In the genomic region with DNA sequence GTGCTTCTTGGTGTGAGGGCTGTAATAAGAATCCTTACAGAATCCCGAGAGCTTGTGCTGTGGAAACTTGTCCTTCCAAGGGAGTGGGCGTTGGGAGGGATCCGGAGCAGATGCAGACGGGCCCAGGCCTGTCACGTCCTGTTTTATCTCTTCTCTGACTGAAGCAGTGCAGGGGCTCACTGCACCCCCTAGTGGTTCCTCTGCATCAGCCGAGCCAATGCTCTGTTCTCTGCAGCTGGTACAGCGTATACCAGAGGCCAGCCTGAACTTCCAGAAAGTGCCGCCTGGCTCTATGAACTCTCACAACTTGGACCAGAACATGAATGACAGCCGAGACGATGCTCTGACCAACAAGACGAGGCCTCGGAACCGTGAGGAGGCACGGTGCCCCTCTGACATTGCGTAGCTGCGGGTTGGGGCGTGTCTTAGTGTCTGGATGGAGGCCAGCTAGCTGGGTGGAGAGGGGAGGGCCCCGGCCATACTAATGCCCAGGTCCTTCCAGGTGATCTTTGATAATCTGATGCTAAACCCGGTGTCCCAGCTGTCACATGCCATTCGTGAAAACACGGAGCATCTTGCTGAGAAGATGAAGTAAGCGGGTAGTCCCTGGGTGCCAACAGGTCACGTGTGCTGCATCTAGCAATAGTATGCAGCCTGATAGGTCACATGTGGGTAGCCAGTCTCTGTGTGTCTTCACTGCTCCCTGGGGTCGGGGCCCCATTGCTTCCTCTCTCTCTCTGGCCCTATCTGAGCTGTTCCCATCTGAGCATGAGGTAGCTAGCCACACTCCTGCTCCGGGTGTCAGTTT, we compare ENCODE assay signal across 7 mouse cellular contexts. TPM values are rescaled to one million over a fixed set of nuclear protein-coding genes. Genes with fewer than 3 reads are reported as not detected.
DNase-seq lines count a peak whose midpoint lies in the region; ATAC-seq and TF ChIP-seq lines count a peak whose summit lies in the region.

No protein-coding gene starts in this region.

- no peaks in the 10 kb centered on the region for H3K9me3 ChIP-seq in hindbrain, postnatal 0 days (ENCODE audit: low read length)

- peak; percentile 83 for ATAC-seq in common myeloid progenitor, adult 5-6 weeks (replicated peaks; ENCODE audit: low read depth, poor library complexity, severe bottlenecking)
- ATAC-seq in hindbrain, postnatal 0 days = peak; percentile 81
- peak; percentile 82 for ATAC-seq in megakaryocyte-erythroid progenitor cell, adult 5-6 weeks (replicated peaks; ENCODE audit: low FRiP score, low TSS enrichment, poor library complexity, severe bottlenecking)

- intact Hi-C loops in gastrocnemius, adult 2 months (cut with DNase I) = no loop called here

- 44% methylated on average over 25 of the region's 25 CpGs for WGBS in hindbrain, postnatal 0 days

- H3K9ac ChIP-seq in hindbrain, postnatal 0 days (replicated peaks; ENCODE audit: low read length) = peak overlapping the region; percentile 21; the same call in 1 of the 2 replicates

- peak; percentile 91 for DNase-seq in ZHBTc4 (ENCODE audit: low read depth, low spot score)
- DNase-seq in gastrocnemius, adult 2 months = peak; percentile 85
- DNase-seq in hindbrain, postnatal 0 days (ENCODE audit: low spot score) = peak; percentile 90
- peak; percentile 79 to 90 for DNase-seq in left cerebral cortex, adult 9 months (ENCODE audit: low spot score in 2 of 2)
- peak; percentile 82 to 83 for DNase-seq in right cerebral cortex, postnatal 36 days (ENCODE audit: low spot score in 2 of 2)

- H3K36me3 ChIP-seq in hindbrain, postnatal 0 days (ENCODE audit: insufficient read depth, low read length) = peaks cover 20% of the 10 kb centered on the region

- peak overlapping the region; percentile 64 for H3K4me3 ChIP-seq in gastrocnemius, adult 2 months
- no peak overlapping the region for H3K4me3 ChIP-seq in hindbrain, postnatal 0 days (ENCODE audit: low read length)

- H3K4me2 ChIP-seq in hindbrain, postnatal 0 days (ENCODE audit: low read depth, low read length) = no peak overlapping the region

- TF ChIP-seq CTCF in gastrocnemius, adult 2 months (IDR thresholded peaks at IDR 0.05) = peak; percentile 97
- peak; percentile 95 for TF ChIP-seq CTCF in hindbrain, postnatal 0 days (IDR thresholded peaks at IDR 0.05; ENCODE audit: low read depth)

- no peaks in the 10 kb centered on the region for H3K4me1 ChIP-seq in hindbrain, postnatal 0 days (ENCODE audit: insufficient read depth, low read length)

- peak overlapping the region; percentile 87 for H3K27ac ChIP-seq in gastrocnemius, adult 2 months
- peak overlapping the region; percentile 67; the same call in 1 of the 2 replicates for H3K27ac ChIP-seq in hindbrain, postnatal 0 days

- no peaks in the 10 kb centered on the region for H3K27me3 ChIP-seq in hindbrain, postnatal 0 days (ENCODE audit: insufficient read depth, low read length)

RNA-seq across cellular contexts. Expression of gene Pld4, which starts 17.1 kb away (rescaled TPM):
- 4.6 and 8.0 TPM in 2 replicates for total RNA-seq in common myeloid progenitor, adult 5-6 weeks (2017)
- 1 to 10 TPM; 1.7 to 4.0 TPM for total RNA-seq in gastrocnemius, adult 2 months (2021)
- 10.5 and 14.5 TPM in 2 replicates for total RNA-seq in hindbrain, postnatal 0 days (2014; rRNA removed)
- 9.4 and 10.8 TPM in 2 replicates for polyA plus RNA-seq in hindbrain, postnatal 0 days (2015; fragmentation: Nextera tagmentation; extraction: Ambion mirVana)
- total RNA-seq in megakaryocyte-erythroid progenitor cell, adult 5-6 weeks (2014; fragmentation: Nextera tagmentation) = 1.2 TPM in 1 of 2 replicates, not detected in the other
- 0.14 and 0.46 TPM in 2 replicates for total RNA-seq in megakaryocyte-erythroid progenitor cell, adult 5-6 weeks (2017)

RNA-seq across cellular contexts. Expression of gene Cep170b, which starts 23.1 kb away (rescaled TPM):
- 0.97 and 2.4 TPM in 2 replicates for total RNA-seq in common myeloid progenitor, adult 5-6 weeks (2017)
- 10 to 100 TPM in 1 of 2 experiments, 1 to 10 TPM in 1; 9.8 to 13.6 TPM for total RNA-seq in gastrocnemius, adult 2 months (2021)
- total RNA-seq in hindbrain, postnatal 0 days (2014; rRNA removed) = 118 and 123 TPM in 2 replicates
- polyA plus RNA-seq in hindbrain, postnatal 0 days (2015; fragmentation: Nextera tagmentation; extraction: Ambion mirVana) = 34.0 and 39.0 TPM in 2 replicates
- 0.07 and 2.0 TPM in 2 replicates for total RNA-seq in megakaryocyte-erythroid progenitor cell, adult 5-6 weeks (2014; fragmentation: Nextera tagmentation)
- 0.11 and 20.5 TPM in 2 replicates for total RNA-seq in megakaryocyte-erythroid progenitor cell, adult 5-6 weeks (2017)

RNA-seq across cellular contexts. Expression of gene Ahnak2, which starts 59.1 kb away (rescaled TPM):
- not detected in 2 replicates for total RNA-seq in common myeloid progenitor, adult 5-6 weeks (2017)
- 1 to 10 TPM; 5.0 to 8.5 TPM for total RNA-seq in gastrocnemius, adult 2 months (2021)
- 7.7 and 12.1 TPM in 2 replicates for total RNA-seq in hindbrain, postnatal 0 days (2014; rRNA removed)
- polyA plus RNA-seq in hindbrain, postnatal 0 days (2015; fragmentation: Nextera tagmentation; extraction: Ambion mirVana) = 3.3 and 3.6 TPM in 2 replicates
- not detected in 2 replicates for total RNA-seq in megakaryocyte-erythroid progenitor cell, adult 5-6 weeks (2014; fragmentation: Nextera tagmentation)
- not detected in 2 replicates for total RNA-seq in megakaryocyte-erythroid progenitor cell, adult 5-6 weeks (2017)
